Mouse (Mus musculus) stomach, postnatal 0 days (tissue): ENCODE measurements at regions not wholly inside any gene's neighbourhood (a gene's known extent, or its start where the extent isn't known, plus 50 kb on each side); places are given as distances from the start of the nearest gene placed in this dataset.

Experiments used
- CTCF ChIP-seq: IDR thresholded peaks from 2 replicates; pipeline ENCODE4 v1.5.1; 2016; ENCODE audit warnings: antibody characterized with exemption, low read depth, mild to moderate bottlenecking, moderate library complexity
- EP300 ChIP-seq: optimal IDR thresholded peaks from 2 replicates; pipeline ENCODE3; 2016; ENCODE audit warnings: antibody characterized with exemption

DNA sequence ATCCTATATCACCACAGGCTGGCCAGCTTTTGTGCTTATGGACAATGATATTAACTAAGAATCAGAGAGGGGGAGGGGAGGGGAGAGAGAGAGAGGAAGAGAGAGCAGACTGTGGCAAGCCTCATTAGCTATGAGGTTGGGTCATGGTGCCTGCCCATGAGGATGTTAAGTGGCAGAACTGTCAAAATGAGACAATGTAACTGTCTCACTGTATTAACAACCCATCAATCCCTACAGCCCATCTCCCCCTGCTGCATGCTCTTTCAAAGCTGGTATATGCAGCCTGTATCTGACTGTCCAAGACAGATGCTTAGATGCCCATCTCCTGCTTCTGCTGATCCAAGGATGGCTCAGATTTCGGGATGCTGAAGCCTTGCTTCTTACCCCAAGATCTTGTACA is 852.6 kb downstream of the Gm9195 start:
- no peak for TF ChIP-seq CTCF
- TF ChIP-seq EP300, result no peak
